Mouse (Mus musculus): Measurements from ENCODE around the gene Cct7. TPM values are rescaled to one million over a fixed set of nuclear protein-coding genes. Genes with fewer than 3 reads are reported as not detected.

Gene Cct7
- polyA plus RNA-seq (2014; fragmentation: Nextera tagmentation; extraction: Ambion mirVana): 644 and 685 TPM in 2 replicates

DNA sequence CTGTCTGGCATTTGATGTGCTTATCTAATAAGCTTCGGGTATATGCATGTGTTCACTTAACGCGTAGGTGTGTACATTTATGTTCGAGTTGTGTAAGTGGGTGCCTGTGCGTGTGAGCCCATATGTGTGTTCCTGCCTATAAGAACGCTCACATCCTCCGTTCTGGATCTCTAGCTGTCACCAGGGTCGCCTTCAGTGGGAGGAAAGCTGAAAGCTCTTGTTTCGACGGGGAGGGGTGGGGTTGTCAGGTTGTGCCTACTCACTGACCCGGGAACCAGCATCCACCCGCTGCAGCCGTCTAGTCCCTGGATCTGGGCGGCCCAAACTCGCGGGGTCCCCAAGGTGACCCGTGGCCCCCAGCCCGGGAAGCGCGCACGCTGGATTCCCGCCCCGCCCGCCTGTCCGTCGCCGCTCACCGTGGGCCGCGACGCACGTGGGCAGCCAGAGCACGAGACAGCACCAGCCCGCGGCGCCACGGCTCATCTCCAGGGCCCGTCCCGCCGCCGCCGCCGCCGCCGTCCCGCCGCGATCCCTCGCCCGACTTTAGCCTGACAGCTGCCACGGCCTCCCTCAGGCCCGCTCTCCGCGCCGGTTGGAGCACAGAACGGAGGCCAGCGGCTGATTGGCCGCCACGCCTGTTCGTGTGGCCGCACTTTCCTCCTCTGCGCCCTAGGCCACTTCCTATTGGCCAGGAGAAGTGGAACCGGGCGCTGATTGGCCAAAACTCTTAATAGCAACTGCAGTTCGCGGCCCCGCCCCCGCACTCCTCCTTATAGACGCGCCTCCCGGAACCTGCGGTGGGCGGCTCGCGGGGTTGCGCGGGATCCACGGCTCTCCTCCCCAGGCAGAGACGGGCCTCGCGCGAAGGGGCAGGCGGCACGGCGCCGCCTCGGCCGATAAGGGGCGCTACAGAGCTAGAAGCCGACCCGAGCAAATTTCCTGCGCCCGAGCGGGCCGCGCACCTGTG lies at the start of gene Cct7:
Gene Cct7 (plus strand): TSS at position 818 of the 967 bp plus-strand sequence.
- Histone ChIP-seq H3K4me1 (replicated peaks; ENCODE audit: control insufficient read depth, insufficient read depth, low read length) (peaks cover 5% of the 10 kb centered on the region; the same call in 1 of the 2 replicates), H3K4me2 (replicated peaks; ENCODE audit: low read depth, low read length) (peak within 1 kb of the TSS; percentile 91), H3K36me3 (ENCODE audit: control insufficient read depth, insufficient read depth, low read length) (peaks cover 3% of the 10 kb centered on the region; the same call in 1 of the 2 replicates), H3K27me3 (ENCODE audit: control insufficient read depth, insufficient read depth, low read length) (no peaks in the 10 kb centered on the region), H3K9me3 (ENCODE audit: control insufficient read depth, low read length) (no peaks in the 10 kb centered on the region), H3K4me3 (ENCODE audit: low read depth, low read length) (peak within 1 kb of the TSS; percentile 86), H3K9ac (ENCODE audit: low read depth, low read length) (peak within 1 kb of the TSS; percentile 96), H3K27ac (ENCODE audit: low read depth, low read length) (peak within 1 kb of the TSS; percentile 91)
- peak; percentile 99 for DNase-seq (ENCODE audit: low spot score)
- ATAC-seq (ENCODE audit: low FRiP score): peak; percentile 94
- WGBS: 3% methylated on average over 76 of the region's 96 CpGs

GRCm38 (mm10) chr6:85402613-85403012 lies 48.7 kb upstream of the Cct7 start:
- Histone ChIP-seq H3K4me1 (replicated peaks; ENCODE audit: control insufficient read depth, insufficient read depth, low read length) (no peaks in the 10 kb centered on the region), H3K27ac (ENCODE audit: low read depth, low read length) (no peak overlapping the region), H3K9ac (ENCODE audit: low read depth, low read length) (no peak overlapping the region), H3K9me3 (ENCODE audit: control insufficient read depth, low read length) (no peaks in the 10 kb centered on the region), H3K4me2 (replicated peaks; ENCODE audit: low read depth, low read length) (no peak overlapping the region), H3K4me3 (ENCODE audit: low read depth, low read length) (no peak overlapping the region), H3K36me3 (ENCODE audit: control insufficient read depth, insufficient read depth, low read length) (no peaks in the 10 kb centered on the region), H3K27me3 (ENCODE audit: control insufficient read depth, insufficient read depth, low read length) (peaks cover 3% of the 10 kb centered on the region)
- ATAC-seq (ENCODE audit: low FRiP score): no peak
- WGBS: 59% methylated on average over 2 of the region's 2 CpGs
- DNase-seq (ENCODE audit: low spot score): no peak

GRCm38 (mm10) chr6:85403039-85403438 lies 48.3 kb upstream of the Cct7 start:
- Histone ChIP-seq H3K27ac (ENCODE audit: low read depth, low read length) (no peak overlapping the region), H3K27me3 (ENCODE audit: control insufficient read depth, insufficient read depth, low read length) (peaks cover 7% of the 10 kb centered on the region), H3K36me3 (ENCODE audit: control insufficient read depth, insufficient read depth, low read length) (no peaks in the 10 kb centered on the region), H3K9ac (ENCODE audit: low read depth, low read length) (no peak overlapping the region), H3K4me1 (replicated peaks; ENCODE audit: control insufficient read depth, insufficient read depth, low read length) (no peaks in the 10 kb centered on the region), H3K9me3 (ENCODE audit: control insufficient read depth, low read length) (no peaks in the 10 kb centered on the region), H3K4me2 (replicated peaks; ENCODE audit: low read depth, low read length) (no peak overlapping the region), H3K4me3 (ENCODE audit: low read depth, low read length) (no peak overlapping the region)
- WGBS: 87% methylated on average over 10 of the region's 10 CpGs
- ATAC-seq (ENCODE audit: low FRiP score) (no peak), DNase-seq (ENCODE audit: low spot score) (no peak)

- H3K4me1 ChIP-seq (replicated peaks; ENCODE audit: control insufficient read depth, insufficient read depth, low read length): no peaks in the 10 kb centered on the region
- no peaks in the 10 kb centered on the region for H3K36me3 ChIP-seq (ENCODE audit: control insufficient read depth, insufficient read depth, low read length)
- DNase-seq (ENCODE audit: low spot score) (peak; percentile 50), ATAC-seq (ENCODE audit: low FRiP score) (no peak)
- H3K9ac ChIP-seq (ENCODE audit: low read depth, low read length): peak overlapping the region; percentile 40; the same call in 1 of the 2 replicates
- H3K4me3 ChIP-seq (ENCODE audit: low read depth, low read length): peak overlapping the region; percentile 23
- H3K27me3 ChIP-seq (ENCODE audit: control insufficient read depth, insufficient read depth, low read length): peaks cover 32% of the 10 kb centered on the region
- WGBS: 3% methylated on average over 31 of the region's 31 CpGs
- H3K4me2 ChIP-seq (replicated peaks; ENCODE audit: low read depth, low read length): peak overlapping the region; percentile 39
- H3K27ac ChIP-seq (ENCODE audit: low read depth, low read length): no peak overlapping the region
- H3K9me3 ChIP-seq (ENCODE audit: control insufficient read depth, low read length): no peaks in the 10 kb centered on the region
Observed at GRCm38 (mm10) chr6:85409003-85409402, 42.3 kb upstream of the Cct7 start.

- Histone ChIP-seq H3K27me3 (ENCODE audit: control insufficient read depth, insufficient read depth, low read length) (peaks cover 32% of the 10 kb centered on the region), H3K4me2 (replicated peaks; ENCODE audit: low read depth, low read length) (no peak overlapping the region), H3K4me3 (ENCODE audit: low read depth, low read length) (no peak overlapping the region), H3K9ac (ENCODE audit: low read depth, low read length) (no peak overlapping the region), H3K9me3 (ENCODE audit: control insufficient read depth, low read length) (no peaks in the 10 kb centered on the region), H3K27ac (ENCODE audit: low read depth, low read length) (no peak overlapping the region), H3K4me1 (replicated peaks; ENCODE audit: control insufficient read depth, insufficient read depth, low read length) (no peaks in the 10 kb centered on the region), H3K36me3 (ENCODE audit: control insufficient read depth, insufficient read depth, low read length) (no peaks in the 10 kb centered on the region)
- DNase-seq (ENCODE audit: low spot score): peak; percentile 89
- peak; percentile 61 for ATAC-seq (ENCODE audit: low FRiP score)
- WGBS: 10% methylated on average over 13 of the region's 13 CpGs
Observed at GRCm38 (mm10) chr6:85410771-85411273, 40.5 kb upstream of the Cct7 start.

- no peaks in the 10 kb centered on the region for H3K9me3 ChIP-seq (ENCODE audit: control insufficient read depth, low read length)
- ATAC-seq (ENCODE audit: low FRiP score): no peak
- 56% methylated on average over 3 of the region's 3 CpGs for WGBS
- H3K9ac ChIP-seq (ENCODE audit: low read depth, low read length): no peak overlapping the region
- no peak overlapping the region for H3K4me2 ChIP-seq (replicated peaks; ENCODE audit: low read depth, low read length)
- H3K27ac ChIP-seq (ENCODE audit: low read depth, low read length): no peak overlapping the region
- H3K27me3 ChIP-seq (ENCODE audit: control insufficient read depth, insufficient read depth, low read length): no peaks in the 10 kb centered on the region
- no peak overlapping the region for H3K4me3 ChIP-seq (ENCODE audit: low read depth, low read length)
- H3K36me3 ChIP-seq (ENCODE audit: control insufficient read depth, insufficient read depth, low read length): no peaks in the 10 kb centered on the region
- no peaks in the 10 kb centered on the region for H3K4me1 ChIP-seq (replicated peaks; ENCODE audit: control insufficient read depth, insufficient read depth, low read length)
- no peak for DNase-seq (ENCODE audit: low spot score)
Observed at GRCm38 (mm10) chr6:85415829-85416228, 35.5 kb upstream of the Cct7 start.

- no peaks in the 10 kb centered on the region for H3K9me3 ChIP-seq (ENCODE audit: control insufficient read depth, low read length)
- peaks cover 5% of the 10 kb centered on the region for H3K27me3 ChIP-seq (ENCODE audit: control insufficient read depth, insufficient read depth, low read length)
- no peak overlapping the region for H3K4me3 ChIP-seq (ENCODE audit: low read depth, low read length)
- 84% methylated on average over 2 of the region's 2 CpGs for WGBS
- ATAC-seq (ENCODE audit: low FRiP score): no peak
- no peak overlapping the region for H3K9ac ChIP-seq (ENCODE audit: low read depth, low read length)
- H3K27ac ChIP-seq (ENCODE audit: low read depth, low read length): no peak overlapping the region
- H3K4me2 ChIP-seq (replicated peaks; ENCODE audit: low read depth, low read length): no peak overlapping the region
- DNase-seq (ENCODE audit: low spot score): no peak
- H3K4me1 ChIP-seq (replicated peaks; ENCODE audit: control insufficient read depth, insufficient read depth, low read length): no peaks in the 10 kb centered on the region
- no peaks in the 10 kb centered on the region for H3K36me3 ChIP-seq (ENCODE audit: control insufficient read depth, insufficient read depth, low read length)
Observed at GRCm38 (mm10) chr6:85419150-85419549, 32.2 kb upstream of the Cct7 start.

DNA sequence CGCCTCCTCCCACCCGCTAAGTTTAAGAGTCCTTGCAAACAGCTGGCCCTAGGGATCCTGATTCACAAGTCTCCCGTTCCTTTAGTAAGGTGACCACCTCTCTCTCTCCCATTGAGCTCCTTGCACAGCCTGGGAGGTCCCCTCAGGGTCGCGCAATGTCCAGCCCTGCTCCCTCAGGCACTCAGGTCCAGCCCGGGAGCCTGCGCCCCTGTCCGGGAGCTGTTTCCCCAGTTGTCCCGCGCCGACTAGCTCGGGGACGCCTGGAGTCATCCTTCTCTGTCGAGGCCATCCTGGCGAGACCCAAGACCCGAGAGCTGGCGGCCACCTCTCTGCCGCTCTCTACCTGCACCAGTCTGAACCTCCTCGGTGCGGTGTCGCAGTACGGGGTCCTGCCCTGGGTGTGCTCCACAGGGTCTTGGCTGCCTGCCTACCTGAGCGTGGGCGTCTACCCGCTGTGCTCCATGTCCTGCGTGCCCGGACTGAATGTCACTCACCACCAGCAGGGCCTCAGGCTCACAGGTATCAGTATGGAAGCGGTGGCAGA lies 27.4 kb upstream of the Cct7 start, which contains the start of gene Noto:
Gene Noto (plus strand): TSS at position 51 of the 544 bp plus-strand sequence.
- Histone ChIP-seq H3K9me3 (ENCODE audit: control insufficient read depth, low read length) (no peaks in the 10 kb centered on the region), H3K36me3 (ENCODE audit: control insufficient read depth, insufficient read depth, low read length) (no peaks in the 10 kb centered on the region), H3K27me3 (ENCODE audit: control insufficient read depth, insufficient read depth, low read length) (peaks cover 6% of the 10 kb centered on the region), H3K4me2 (replicated peaks; ENCODE audit: low read depth, low read length) (no peak within 1 kb of the TSS), H3K9ac (ENCODE audit: low read depth, low read length) (no peak within 1 kb of the TSS), H3K27ac (ENCODE audit: low read depth, low read length) (no peak within 1 kb of the TSS), H3K4me1 (replicated peaks; ENCODE audit: control insufficient read depth, insufficient read depth, low read length) (no peaks in the 10 kb centered on the region), H3K4me3 (ENCODE audit: low read depth, low read length) (no peak within 1 kb of the TSS)
- 15% methylated on average over 28 of the region's 28 CpGs for WGBS
- no peak for ATAC-seq (ENCODE audit: low FRiP score)
- DNase-seq (ENCODE audit: low spot score): no peak
